Mouse (Mus musculus): ENCODE measurements around the gene Gm11639. TPM values are rescaled to one million over a fixed set of nuclear protein-coding genes. Genes with fewer than 3 reads are reported as not detected.

Gene Gm11639
- total RNA-seq (2021) = under 1 TPM; 0.79 to 0.96 TPM

DNA sequence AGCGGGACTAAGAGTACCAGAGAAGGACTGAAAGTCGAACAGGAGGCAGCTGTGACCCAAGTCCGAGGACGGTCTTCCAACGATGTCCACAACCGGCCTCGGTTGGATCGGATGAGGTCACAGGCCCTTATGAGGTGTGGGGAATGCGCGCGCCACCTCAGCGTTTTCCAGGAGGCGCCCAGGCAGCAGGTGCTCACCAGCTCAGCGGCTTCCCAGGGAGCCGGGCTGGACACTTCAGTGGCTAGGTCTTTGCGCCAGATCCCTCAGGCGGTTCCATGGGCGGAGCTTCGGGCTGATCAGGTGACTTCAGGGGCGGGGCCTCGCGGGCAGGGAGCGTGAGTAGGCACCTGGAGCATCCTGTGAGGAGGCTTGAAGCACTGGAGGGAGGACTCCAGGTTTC is at the start of gene Gm11639:
Gene Gm11639 (plus strand): TSS at position 160 of the 400 bp plus-strand sequence.
- DNase-seq = no peak
- intact Hi-C loops (cut with DNase I) = no loop called here

DNA sequence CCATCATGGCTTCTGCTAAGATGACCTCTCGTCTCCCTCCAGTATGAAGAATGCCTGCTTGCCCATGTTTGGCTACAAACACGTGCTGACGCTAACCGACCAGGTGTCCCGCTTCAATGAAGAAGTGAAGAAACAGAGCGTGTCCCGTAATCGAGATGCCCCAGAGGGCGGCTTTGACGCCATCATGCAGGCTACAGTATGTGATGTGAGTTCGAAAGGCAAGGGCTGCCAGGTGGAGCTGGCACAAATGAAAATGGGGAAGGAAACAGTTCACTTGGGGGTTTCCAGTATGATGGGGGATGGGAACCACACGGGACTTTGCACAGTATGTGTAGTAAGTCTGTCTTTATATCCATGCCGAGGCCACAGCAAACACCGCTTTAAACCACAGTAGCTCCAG is 48.5 kb upstream of the Gm11639 start:
- intact Hi-C loops (cut with DNase I) = no loop called here
- DNase-seq = no peak

DNA sequence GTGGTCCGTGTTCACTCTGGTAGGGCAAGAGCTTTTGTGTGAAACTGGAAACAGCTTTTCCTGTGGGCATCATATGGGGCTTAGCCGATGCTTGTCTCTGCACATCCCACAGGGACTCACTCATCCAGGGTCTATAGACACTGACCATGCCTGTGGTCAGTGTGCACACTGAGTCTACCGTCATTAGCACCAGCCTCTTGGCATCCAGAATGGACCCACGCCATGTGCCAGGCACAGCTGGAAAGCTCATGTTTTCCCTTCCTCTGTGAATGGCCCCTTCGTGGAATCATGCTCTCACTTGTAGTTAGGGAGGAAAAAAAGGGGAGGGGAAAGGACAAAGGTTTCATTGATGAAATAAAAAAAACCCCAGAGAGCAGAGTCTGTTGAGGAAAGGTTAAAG is 47.5 kb upstream of the Gm11639 start:
- intact Hi-C loops (cut with DNase I) = no loop called here
- DNase-seq = peak; percentile 43

DNA sequence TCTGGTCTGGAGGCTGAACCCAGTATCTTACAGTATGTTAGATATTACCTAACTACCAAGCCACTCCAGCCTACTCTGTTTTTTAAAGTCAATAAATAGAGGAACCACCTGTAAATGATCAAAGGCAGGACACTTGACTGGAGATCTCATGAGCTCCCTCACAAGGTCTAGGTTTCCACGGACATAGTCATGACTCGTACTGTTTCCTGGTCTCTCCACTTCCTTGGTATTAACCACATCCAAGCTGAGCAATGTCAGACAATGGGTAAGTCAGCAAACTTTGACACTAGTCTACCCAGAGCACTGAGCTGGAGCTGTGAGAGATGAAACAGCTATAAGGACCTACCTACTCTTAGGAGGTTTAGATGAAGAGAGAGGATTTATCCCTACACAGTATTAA is 46.6 kb upstream of the Gm11639 start:
- intact Hi-C loops (cut with DNase I) = no loop called here

DNA sequence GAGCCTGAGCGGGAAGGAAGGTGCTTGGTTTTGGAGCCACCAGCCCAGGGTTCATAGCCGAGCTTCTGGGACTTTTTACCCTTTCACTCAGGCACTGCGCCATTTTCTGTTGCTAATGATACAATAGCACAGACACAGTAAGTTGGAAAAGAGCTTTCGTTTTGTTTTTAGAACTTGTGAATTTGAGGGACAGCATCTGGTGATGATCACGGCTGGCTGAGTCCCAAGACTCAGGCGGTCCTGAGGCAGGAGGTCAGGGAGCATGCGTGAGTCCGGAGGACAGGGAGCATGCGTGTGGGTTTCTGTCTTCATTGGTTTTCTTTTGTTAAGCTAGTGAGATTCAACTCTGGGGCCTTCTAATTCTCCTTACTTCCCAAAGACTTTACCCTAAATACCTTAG is 45.9 kb upstream of the Gm11639 start:
- intact Hi-C loops (cut with DNase I) = no loop called here
- no peak for DNase-seq

More for the DNA sequence above, 46.6 kb upstream of the Gm11639 start:
- no peak for DNase-seq

DNA sequence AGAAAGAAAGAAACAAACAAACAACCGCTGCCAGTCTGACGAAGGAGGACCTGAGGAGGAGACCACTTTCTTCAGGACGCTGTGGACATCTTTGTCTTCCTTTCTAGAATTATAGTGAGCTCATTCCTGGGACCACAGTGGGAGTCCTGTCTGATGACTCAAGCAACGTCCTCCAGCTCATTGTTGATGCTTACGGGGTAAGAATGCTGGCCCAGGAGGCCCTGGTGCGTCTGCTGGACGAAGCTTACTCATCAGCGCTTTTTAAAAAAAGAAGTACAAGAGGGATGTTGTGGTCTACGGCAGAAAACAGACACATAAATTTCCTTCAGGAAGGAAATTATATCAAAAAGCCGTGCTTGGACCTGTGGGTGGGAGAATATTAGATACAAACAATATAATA is 44.6 kb upstream of the Gm11639 start:
- DNase-seq = no peak
- intact Hi-C loops (cut with DNase I) = no loop called here

DNA sequence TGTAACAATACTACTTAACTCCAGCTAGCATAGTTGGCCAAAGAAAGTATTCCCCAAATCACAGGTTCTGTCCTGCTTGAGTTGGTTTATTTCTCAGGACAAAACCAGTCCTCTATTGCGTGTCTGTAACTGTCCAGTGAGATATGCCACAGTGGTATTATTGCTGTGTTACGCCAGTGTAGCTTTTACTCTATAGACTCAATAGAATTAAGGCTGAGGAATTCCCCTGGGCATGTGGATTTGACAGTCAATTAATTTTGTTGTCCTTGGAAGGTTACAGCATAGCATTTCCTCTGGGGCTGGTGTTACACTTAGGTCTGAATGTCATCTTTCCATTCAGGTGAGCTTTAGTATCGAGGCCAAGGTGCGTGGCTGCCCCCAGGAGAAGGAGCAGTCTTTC is 42.3 kb upstream of the Gm11639 start:
- no peak for DNase-seq
- intact Hi-C loops (cut with DNase I) = no loop called here

DNA sequence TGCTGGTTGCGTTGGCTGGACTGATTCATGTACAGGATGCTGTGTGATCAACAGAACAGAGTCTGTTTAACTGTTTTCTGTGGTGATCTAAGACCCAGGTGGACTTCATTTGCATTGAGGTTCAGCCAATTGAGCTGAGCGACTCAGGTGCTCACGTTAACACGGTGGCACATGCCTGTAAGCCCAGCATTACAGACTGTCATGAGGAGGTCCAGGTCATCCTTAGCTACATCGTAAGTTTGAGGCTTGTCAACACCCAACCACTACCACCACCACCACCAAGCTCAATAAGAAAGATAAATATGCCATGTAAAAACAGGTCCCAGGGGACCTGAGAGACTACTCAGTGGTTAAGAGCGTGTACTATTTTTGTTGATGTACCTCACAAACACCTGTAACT is 40.1 kb upstream of the Gm11639 start:
- intact Hi-C loops (cut with DNase I) = no loop called here
- DNase-seq = no peak

DNA sequence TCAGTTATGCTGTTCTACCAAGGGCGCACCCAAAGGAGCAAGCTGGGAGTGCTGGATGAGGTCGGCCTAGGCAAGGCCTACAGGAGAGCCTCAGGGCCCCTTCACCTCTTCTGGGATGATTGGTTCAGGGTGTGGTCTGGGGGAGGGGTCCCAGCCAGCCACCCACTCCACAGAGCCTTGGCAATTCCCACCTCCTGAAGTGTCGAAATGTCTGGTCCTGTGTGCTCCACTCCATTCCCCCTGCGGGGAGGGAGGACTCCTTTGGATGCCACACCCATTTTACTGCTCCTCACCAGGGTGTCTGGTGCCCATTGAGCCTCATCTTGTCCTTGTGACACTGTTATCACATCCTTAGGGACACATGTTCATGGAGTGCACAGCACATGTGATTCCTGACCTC is 39.3 kb upstream of the Gm11639 start:
- DNase-seq = no peak
- intact Hi-C loops (cut with DNase I) = no loop called here

DNA sequence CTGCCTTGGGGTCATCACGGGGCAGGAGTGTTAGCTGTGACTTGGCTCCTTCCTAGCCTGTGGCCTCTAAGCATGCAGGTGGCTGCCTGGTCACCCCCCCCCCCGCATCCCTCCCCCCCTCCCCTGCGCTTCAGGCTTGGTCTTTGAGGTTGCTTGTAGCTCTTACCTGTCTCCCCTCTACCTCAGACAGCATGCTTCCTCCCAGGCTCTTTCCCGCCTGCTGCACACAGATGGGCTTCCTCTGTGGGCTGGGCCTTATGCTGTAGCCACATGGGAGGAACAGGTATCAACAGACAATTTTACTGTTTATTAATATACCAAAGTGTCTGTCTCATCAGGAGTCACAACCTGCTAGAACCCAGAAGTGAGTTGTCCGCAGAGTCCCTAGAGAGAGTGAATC is 38.9 kb upstream of the Gm11639 start:
- intact Hi-C loops (cut with DNase I) = no loop called here
- DNase-seq = no peak

DNA sequence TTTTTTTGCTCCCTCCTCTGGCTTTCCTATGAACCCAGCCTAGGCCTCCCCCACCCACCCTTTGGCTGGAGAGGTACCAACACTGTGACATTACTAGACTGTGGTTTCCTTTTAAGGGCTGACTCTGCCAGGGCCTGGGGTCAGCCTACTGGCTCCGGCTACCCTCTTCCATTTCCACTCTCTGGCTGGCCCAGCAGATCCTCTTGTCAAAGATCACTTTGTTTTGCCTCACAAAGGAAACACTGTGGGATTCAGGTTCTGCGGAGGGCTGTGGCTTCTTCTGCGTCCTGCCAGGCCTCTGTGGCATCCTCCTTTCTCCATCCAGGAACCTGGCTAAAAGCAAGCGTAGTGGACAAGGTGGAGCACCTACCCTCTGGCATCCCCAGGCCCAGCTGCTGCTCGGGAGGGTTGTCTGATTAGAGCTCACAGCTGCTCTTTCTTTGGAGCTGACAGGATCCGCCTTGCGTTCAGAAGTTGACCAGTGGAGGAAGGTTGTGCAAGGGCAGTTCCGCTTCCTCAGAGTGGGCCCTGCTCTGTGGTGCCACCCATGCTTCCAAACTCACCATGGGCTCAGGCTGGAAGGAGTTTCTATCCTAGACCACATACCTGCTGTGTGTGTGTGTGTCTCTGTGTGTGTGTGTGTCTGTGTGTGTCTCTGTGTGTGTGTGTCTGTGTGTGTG is 38.2 kb upstream of the Gm11639 start:
- intact Hi-C loops (cut with DNase I) = no loop called here
- no peak for DNase-seq

DNA sequence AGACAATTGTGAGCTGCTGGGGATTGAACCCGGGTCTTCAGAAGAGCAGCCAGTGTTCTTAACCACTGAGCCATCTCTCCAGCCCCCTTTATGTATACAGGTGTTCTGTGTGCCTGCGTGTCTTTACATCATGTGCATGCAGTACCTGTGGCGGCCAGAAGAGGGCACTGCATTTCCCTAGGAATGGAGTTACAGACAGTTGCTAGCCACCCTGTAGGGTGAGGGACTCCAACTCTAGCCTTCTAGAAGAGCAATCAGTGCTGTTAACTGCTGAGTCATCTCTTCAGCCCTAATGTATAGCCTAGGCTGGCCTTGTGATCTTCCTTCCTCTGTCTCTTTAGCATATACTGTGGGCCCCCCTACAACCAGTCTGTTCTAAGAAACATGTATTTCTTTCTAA is 36.9 kb upstream of the Gm11639 start:
- peak; percentile 31 for DNase-seq
- intact Hi-C loops (cut with DNase I) = no loop called here

DNA sequence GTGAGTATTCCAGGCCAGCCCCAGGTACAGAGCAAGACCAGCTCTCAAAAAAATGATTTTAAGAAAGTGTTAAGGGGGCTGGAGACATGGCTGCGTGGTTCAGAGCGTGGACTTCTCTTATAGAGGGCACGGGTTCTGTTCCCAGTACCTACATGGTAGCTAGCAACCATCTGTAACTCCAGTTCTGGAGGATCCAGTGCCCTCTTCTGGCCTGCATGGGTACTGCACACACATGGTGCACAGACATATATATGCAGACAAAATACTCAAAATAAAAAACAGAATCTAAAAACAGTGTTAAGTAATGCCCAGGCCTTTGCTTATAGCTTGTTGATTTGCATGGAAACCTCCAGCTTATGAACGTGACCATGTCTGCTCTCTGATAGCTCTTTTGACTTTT is 24.9 kb upstream of the Gm11639 start:
- DNase-seq = no peak

DNA sequence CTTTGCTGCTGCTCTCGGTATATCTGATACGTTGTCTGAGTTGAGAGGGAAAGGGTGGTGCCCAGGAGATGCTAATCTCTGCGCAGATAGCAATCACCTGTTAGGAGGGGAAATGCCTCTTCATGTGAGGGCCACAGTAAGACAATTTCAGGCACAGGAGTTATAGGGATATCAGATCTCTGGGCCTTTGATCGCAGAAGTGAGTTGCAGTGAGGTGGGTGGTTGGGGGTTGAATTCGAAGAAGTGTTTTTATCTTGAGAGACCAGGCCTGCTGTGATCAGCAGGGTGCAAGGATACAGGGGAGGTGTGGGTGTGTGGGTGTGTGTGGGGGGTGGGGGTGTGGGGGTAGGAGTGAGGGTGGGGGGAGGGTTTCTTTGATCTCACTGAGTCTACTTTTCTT is 24.4 kb upstream of the Gm11639 start:
- intact Hi-C loops (cut with DNase I) = no loop called here
- DNase-seq = no peak

More for the DNA sequence above, 24.9 kb upstream of the Gm11639 start:
- intact Hi-C loops (cut with DNase I) = no loop called here

DNA sequence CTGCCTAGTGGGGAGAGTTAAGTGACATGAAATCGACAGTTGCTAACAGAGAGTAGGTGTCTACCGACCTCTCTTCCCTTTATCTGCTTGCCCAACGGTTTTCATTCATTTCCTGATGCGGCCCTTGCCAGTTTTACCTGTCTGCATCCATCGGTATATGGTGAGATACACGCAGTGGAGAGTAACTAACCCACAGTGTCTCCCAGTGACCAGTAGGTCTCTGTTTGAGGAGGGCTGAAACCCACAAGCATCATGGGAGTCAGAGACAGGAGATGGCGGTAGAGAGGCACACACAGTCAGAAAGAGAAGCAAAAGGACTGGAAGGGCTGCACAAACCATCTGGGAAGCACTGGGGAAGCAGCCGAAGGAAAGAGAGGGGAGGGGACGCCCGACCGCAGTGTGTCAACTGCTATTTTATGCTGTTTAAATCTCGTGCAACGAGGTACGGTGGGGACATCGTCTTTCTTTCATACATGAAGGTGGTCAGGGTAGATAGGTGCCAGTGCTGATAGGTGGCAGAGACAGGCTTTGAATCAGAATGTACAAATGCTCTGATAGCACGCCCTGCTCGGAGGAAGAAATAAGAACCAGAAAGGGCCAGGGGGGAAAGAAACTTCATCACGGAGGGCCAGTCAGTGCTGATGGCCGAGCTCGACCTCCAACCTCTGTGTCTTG is 23.8 kb upstream of the Gm11639 start:
- DNase-seq = no peak
- intact Hi-C loops (cut with DNase I) = no loop called here

DNA sequence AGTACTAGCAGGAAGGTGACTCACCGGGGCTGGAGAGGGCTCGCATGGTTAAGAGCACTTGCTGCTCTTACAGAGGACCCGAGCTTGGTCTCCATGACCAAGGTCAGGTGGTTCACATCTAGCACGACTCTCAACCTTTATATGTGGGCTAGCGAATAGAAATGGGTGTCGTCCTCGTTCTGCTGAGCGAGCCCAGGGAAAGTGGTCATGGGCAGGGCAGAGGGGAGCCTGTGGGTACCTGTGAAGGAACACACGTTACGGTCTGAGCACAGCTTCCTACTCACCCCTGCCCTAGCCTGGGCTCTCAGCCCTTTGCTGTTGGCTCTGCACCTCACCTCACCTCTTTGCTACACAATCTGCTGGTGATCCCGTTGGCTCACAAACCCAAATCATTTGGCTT is 22.9 kb upstream of the Gm11639 start:
- intact Hi-C loops (cut with DNase I) = no loop called here
- DNase-seq = no peak

DNA sequence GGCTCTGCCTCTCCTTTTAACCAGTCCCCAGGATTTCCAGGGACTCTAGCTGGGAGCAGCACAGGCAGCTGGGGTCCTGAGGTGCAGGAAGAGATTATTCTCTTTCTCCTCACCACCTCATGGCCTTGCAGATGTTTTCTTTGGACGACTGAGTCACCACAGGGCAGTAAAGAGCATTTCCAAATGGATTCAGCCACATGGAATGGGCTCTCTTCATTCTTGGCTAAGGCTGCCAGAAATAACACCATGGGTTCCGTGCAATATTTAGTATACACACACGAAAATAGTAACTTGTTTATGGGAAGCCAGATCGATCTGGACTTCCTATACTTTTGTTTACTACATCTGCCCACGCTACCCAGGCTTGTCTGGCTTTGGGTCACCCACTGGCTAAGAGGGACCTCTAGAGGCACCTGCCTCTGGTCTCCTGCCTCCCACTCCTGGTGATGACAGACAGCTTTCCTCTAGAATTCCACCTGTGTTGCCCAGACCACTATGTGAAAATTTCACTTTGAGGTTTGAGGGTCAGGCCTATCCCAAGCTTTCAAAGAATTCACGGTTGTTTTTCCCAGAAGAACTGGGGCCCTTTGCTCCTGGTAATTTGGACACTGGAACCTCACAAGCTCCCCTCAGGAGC is 22.1 kb upstream of the Gm11639 start:
- intact Hi-C loops (cut with DNase I) = no loop called here
- DNase-seq = no peak

DNA sequence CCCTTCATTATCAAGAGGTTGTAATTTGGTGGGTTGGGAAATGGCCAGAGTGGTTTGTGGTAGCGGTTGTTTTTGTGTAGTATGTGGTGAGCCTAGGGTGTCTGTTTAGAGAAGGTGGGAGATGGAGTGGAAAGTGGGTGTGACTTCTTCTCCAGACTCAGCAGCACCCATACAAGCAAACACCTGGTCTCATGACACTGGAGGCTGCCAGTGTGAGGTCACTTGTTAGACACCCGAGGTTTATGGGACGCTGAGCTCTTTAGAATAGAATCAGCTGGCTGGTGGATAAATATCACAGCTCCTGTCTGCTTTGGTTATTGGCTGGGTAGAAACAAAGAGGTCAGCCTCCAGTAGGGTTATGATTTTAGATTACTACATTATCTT is 21.6 kb upstream of the Gm11639 start:
- no peak for DNase-seq
- intact Hi-C loops (cut with DNase I) = no loop called here

DNA sequence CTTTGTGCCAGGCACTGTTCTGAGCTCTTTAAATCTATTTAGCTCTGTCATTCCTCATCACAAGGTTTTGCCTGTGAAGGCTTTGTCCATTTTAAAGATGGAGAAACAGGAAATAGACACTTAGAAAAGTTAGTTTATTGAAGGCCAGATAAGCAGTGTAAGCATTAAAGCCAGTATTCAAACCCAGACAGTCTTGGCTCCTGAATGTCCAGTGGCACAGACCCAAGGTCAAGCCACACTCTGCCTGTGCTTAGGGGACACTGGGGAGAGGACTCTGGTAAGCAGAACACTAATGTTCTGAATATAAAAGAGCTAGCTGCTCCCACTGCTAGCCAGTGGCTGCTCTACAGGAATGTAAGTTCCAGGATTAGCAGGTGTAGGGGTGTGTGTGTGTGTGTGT is 21.1 kb upstream of the Gm11639 start:
- no peak for DNase-seq
- intact Hi-C loops (cut with DNase I) = no loop called here

DNA sequence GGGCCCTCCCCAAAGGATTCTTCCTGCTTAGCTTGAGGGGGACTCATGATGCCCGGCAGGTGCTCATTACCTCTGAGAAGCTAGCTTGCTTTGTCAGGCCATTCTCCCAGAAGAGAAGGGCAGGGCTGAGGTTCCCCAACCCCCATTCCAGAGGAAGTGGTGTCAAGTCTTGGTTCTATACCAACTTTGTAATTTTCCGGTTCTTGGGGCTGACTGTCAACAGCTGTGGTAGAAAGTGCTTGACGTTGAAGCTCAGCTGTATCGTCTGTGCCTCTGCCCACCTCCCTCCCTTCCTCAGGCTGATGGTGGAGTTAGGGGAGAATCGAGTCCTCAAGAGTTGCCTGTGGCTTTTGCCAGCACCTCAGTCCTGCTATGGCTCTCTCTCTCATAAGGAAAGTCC is 18.1 kb upstream of the Gm11639 start:
- no peak for DNase-seq
- intact Hi-C loops (cut with DNase I) = no loop called here

DNA sequence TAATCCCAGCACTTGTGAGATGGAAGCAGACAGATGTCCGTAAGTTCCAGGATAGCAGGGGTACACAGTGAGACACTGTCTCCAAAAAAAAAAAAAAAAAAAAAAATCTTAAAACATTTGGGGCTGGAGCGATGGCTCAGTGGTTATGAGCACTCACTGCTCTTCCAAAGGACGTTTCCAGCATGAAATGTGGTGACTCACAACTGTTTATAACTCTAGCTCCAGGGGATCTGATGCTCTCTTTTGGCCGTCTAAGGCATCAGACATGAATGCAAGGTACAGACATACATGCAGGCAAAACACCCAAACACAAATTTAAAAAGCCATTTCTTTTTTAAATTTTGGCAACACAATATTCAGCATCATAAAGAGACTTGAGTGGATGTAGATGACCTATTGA is 12.1 kb upstream of the Gm11639 start:
- no peak for DNase-seq
- intact Hi-C loops (cut with DNase I) = no loop called here

DNA sequence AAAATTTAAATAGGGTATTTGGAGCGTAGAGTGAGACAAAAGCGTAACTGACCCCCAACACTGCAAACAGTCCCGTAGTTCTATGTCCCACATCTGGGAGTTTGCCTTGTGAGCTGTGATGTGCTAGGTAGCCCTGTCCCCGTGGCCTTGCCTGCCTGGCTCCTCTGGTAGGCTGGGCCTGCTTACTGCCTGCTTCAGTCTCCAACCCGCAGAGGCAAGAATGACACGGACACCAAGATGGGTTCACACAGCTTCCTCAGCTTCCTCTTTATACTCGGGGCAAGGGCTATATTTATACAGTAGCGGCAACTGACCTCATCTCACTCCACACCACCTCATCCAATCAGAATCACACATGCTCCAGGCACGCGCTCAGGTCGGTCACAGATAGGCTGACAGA is 10.7 kb upstream of the Gm11639 start:
- intact Hi-C loops (cut with DNase I) = no loop called here
- no peak for DNase-seq

Measured in left cerebral cortex, postnatal 4 days (tissue).